Mouse (Mus musculus) erythroblast, embryonic 14.5 days (primary cell): ENCODE measurements around the gene Atf6. TPM values are rescaled to one million over a fixed set of nuclear protein-coding genes. Genes with fewer than 3 reads are reported as not detected.

Source experiments
- H3K27me3 ChIP-seq: 2 replicates; pipeline ENCODE4 v1.6.1; 2012; ENCODE audit warnings: inconsistent platforms; ENCODE audit not compliant: control insufficient read depth
- H3K36me3 ChIP-seq: 2 replicates; pipeline ENCODE4 v1.6.1; 2012; ENCODE audit warnings: mild to moderate bottlenecking, inconsistent platforms; ENCODE audit not compliant: control insufficient read depth
- H3K4me1 ChIP-seq: 2 replicates; pipeline ENCODE4 v1.6.1; 2012; ENCODE audit warnings: inconsistent platforms; ENCODE audit not compliant: control insufficient read depth
- H3K4me3 ChIP-seq: replicated peaks from 2 replicates; pipeline ENCODE3; 2012; ENCODE audit warnings: moderate library complexity, mild to moderate bottlenecking, inconsistent platforms
- H3K9me3 ChIP-seq: 2 replicates; pipeline ENCODE4 v1.6.1; 2012; ENCODE audit warnings: low read length, inconsistent platforms, mixed read lengths; ENCODE audit not compliant: control insufficient read depth
- GATA1 ChIP-seq: IDR thresholded peaks from 2 replicates; pipeline ENCODE4 v1.6.1; 2012; ENCODE audit warnings: low read length, inconsistent platforms, mixed read lengths
- TAL1 ChIP-seq: IDR thresholded peaks from 3 replicates; pipeline ENCODE4 v1.6.1; 2012; ENCODE audit warnings: low read length, inconsistent platforms, mixed read lengths
- polyA plus RNA-seq: library from polyadenylated mRNA; stranded (reverse); fragments of >175 nt; gene quantifications from 2 replicates; pipeline ENCODE4 v1.2.3, GENCODE M21; 2012

The Atf6 gene
- polyA plus RNA-seq = 0.21 and 0.22 TPM in 2 replicates

GRCm38 (mm10) chr1:170867691-170868105 lies at the start of gene Atf6:
Gene Atf6, minus strand, starts transcription at chr1:170867771.
- H3K27me3 ChIP-seq = no peaks in the 10 kb centered on the region
- TF ChIP-seq GATA1 = peak; percentile 39; the same call in 1 of the 2 replicates
- TF ChIP-seq TAL1 = no peak
- peak within 1 kb of the TSS; percentile 78 for H3K4me3 ChIP-seq
- H3K4me1 ChIP-seq = peaks cover 40% of the 10 kb centered on the region
- peaks cover 5% of the 10 kb centered on the region for H3K36me3 ChIP-seq
- H3K9me3 ChIP-seq = no peaks in the 10 kb centered on the region

- H3K4me1 ChIP-seq = no peaks in the 10 kb centered on the region
- peaks cover 3% of the 10 kb centered on the region; the same call in 1 of the 2 replicates for H3K27me3 ChIP-seq
- TF ChIP-seq GATA1 = no peak
- TF ChIP-seq TAL1 = no peak
- H3K36me3 ChIP-seq = no peaks in the 10 kb centered on the region
- H3K4me3 ChIP-seq = no peak overlapping the region
- no peaks in the 10 kb centered on the region for H3K9me3 ChIP-seq
These were observed 48.1 kb upstream of the Atf6 start for GRCm38 (mm10) chr1:170915657-170916056.

DNA sequence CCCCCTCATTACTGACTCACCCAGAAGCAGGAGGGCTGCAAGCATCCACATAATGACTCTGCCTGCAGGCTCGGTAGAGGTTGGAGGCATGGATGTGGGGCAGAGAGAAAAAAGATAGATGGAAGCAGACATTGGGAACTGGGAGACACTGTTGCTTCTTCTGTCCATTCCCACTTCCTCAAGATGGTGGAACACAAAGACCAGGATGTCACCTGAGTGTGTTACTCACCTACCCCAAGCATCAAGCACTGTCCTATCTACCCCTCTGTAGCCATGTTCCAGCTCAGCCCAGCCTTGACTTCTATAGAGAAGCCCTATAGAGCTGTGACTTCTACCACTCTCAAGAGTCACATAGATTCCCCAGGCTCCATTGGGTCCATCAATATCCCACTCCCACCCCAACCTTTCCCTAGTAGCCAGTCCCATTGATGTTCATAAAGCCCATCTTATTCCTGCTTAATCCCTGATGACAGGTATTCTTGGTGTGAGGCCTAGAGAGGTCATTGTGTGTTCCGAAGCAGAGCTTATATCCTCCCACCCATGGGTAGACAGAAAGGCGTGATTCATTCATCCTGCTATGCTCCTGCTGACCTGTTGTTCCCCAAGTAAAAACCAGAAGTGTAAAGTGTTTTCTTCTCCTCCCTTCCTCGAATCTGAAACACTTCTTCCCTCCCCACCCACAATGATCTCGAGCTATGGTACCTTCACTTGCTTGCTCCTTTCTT lies 45.5 kb upstream of the Atf6 start, which contains the start of gene Fcrlb:
Gene Fcrlb, minus strand, starts transcription at position 51 of the 725 bp plus-strand sequence.
- Histone ChIP-seq H3K36me3 (no peaks in the 10 kb centered on the region), H3K4me1 (peaks cover 3% of the 10 kb centered on the region; the same call in 1 of the 2 replicates), H3K9me3 (no peaks in the 10 kb centered on the region), H3K27me3 (peaks cover 14% of the 10 kb centered on the region), H3K4me3 (no peak within 1 kb of the TSS)
- TF ChIP-seq GATA1 = no peak
- TF ChIP-seq TAL1 = no peak

DNA sequence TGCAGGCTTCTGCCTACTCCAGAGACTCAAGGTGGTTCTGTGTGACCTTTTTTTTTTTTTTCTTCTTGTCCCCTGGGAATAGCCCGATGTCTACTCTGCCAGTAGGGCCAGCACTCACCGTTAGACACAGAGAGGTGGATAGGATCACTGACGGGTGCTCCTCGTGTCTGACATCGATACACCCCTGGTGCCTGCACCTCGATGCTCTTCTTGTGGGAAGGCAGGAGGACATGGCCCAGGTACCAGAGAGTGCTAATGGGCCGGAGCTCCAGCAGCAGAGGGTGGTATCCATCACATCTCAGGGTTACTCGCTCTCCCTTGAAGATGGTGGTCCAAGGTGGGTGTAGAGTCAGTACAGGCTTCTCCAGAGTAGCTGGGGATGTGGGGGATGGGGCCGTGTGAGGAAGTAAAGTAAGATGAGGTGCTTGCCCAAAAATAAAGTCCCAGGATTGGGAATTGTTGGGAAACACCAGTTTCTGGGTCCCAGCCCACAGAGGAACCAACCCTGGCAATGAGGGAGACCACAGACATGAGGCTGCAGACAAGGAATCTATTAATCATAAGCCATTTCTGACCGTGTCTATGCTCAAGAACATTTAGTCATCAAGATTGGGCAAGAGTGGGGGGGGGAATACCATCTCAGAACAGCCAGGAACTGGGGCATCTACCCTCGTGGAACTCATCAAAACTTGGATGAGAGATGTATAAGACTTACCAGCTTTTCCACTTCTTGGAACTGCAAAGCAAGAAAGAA lies 44.5 kb upstream of the Atf6 start:
- Histone ChIP-seq H3K9me3 (no peaks in the 10 kb centered on the region; the same call in 1 of the 2 replicates), H3K36me3 (no peaks in the 10 kb centered on the region), H3K27me3 (peaks cover 24% of the 10 kb centered on the region), H3K4me1 (peaks cover 3% of the 10 kb centered on the region), H3K4me3 (no peak overlapping the region)
- TF ChIP-seq GATA1 (no peak), TAL1 (no peak)

DNA sequence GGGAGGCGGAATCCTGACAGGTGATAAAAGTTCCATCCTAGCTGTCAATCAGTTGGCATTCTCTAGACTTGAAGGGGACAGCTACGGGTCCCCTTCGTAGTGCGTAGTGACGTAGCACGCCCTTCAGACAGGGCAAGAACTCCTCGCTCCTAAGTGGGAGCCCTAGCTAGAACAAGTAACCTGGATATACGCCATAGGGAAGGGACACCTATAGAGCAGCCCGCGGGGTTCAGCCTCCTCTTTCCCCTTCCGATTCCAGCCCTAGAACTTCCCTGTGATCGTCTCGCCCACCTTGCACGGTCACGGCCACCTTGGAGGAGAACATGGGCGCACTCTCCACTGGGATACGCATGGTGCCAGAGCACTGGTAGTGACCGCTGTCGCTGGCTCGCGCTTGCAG lies 40.8 kb upstream of the Atf6 start:
- Histone ChIP-seq H3K4me3 (no peak overlapping the region), H3K27me3 (peaks cover 39% of the 10 kb centered on the region), H3K4me1 (peaks cover 3% of the 10 kb centered on the region), H3K9me3 (no peaks in the 10 kb centered on the region; the same call in 1 of the 2 replicates), H3K36me3 (no peaks in the 10 kb centered on the region)
- TF ChIP-seq GATA1 (no peak), TAL1 (no peak)

DNA sequence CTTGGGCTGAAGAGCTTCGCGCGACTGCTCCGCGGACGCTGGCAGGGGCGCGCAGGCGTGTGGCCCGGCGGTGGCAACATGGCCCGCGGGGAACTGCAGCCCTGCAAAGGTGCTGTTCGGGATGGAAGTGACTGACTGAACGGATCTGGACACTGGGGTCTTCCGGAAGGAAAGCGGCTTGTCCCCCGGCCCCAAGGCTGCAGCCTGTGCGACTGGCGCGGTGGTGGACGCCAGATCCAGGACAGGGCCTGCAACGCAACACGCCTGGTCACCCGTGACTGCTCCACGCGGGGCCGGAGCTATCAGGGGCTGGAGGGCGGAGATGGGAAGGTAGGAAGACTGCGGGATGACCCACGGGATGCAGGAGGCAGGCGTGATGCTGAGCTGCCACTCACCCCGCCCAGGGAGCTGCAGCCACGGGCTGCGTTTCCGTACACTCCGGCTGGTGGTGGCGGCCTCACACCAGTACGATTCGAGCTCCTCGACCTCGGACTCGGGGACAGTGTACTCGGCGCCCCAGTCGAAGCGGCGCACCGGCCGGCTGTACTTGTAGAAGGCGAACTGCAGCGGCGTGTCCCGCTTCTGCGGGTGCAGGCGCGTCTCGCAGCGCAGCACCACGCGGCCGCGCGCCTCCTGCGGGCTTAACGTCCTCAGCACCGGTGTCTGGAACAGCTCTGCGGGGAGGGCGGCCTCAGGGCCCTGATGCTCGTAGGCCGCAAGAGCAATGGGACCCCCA lies 40.1 kb upstream of the Atf6 start:
- Histone ChIP-seq H3K4me1 (peaks cover 3% of the 10 kb centered on the region), H3K4me3 (no peak overlapping the region), H3K27me3 (peaks cover 42% of the 10 kb centered on the region), H3K9me3 (no peaks in the 10 kb centered on the region; the same call in 1 of the 2 replicates), H3K36me3 (no peaks in the 10 kb centered on the region)
- no peak for TF ChIP-seq GATA1

DNA sequence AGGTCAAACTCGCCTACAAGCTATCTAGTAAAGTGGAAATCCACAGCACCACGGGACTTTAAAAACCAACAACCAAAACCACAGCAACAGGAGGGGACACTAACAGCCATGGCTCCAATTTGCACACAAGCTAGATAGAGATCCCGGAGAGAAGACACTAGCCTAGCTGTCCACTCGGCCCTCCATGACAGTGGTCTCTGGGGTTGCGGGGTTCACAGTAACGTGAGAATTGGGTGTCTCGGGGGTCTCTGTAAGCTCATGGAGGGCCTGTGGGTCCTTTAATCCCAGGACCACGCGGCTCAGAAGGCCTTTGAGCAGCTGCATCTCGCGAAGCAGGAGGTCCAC lies 39.5 kb upstream of the Atf6 start:
- TF ChIP-seq GATA1 = no peak
- no peak for TF ChIP-seq TAL1
- Histone ChIP-seq H3K9me3 (no peaks in the 10 kb centered on the region; the same call in 1 of the 2 replicates), H3K4me3 (no peak overlapping the region), H3K27me3 (peaks cover 45% of the 10 kb centered on the region), H3K4me1 (peaks cover 3% of the 10 kb centered on the region), H3K36me3 (no peaks in the 10 kb centered on the region)

DNA sequence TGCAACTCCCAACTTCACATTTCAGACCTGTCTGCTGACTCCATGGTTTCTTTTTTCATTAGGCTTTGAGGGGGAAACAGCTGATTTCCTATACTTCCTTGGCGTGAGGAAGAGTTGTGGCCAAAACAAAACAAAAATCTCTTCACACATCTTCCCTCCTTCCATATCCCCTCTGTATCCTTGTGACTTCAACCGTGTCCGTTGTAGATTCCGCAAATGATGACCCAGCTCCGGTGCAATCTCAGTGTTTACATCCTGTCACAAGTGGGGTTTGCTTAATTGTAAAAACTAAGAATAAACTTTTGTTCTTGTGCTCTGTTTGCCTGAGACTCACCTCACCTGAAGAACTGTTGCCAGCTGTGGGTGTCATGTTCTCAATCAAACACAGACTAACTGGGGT lies 35.9 kb upstream of the Atf6 start:
- Histone ChIP-seq H3K9me3 (no peaks in the 10 kb centered on the region; the same call in 1 of the 2 replicates), H3K36me3 (no peaks in the 10 kb centered on the region), H3K4me1 (peaks cover 6% of the 10 kb centered on the region), H3K27me3 (peaks cover 40% of the 10 kb centered on the region), H3K4me3 (no peak overlapping the region)
- TF ChIP-seq GATA1 (no peak), TAL1 (no peak)
